Mouse (Mus musculus) erythroid progenitor cell, adult 5-6 weeks (primary cell): ENCODE results near the gene Hoxb7. TPM values are rescaled to one million over a fixed set of nuclear protein-coding genes. Genes with fewer than 3 reads are reported as not detected.

Source experiments
- ATAC-seq: replicated peaks from 2 replicates; pipeline ENCODE4 v1.8.0; 2016; ENCODE audit warnings: moderate number of reproducible peaks, mild to moderate bottlenecking, moderate TSS enrichment, inconsistent platforms; ENCODE audit not compliant: poor library complexity, low FRiP score, severe bottlenecking
- total RNA-seq, 2 experiments: library from RNA; stranded (forward) in 1 of 2; stranded (reverse) in 1 of 2; fragments of 150-400 nt in 1 of 2; fragments of 186-747, 209-891 nt in 1 of 2; gene quantifications; 2 replicates each; pipeline versions ENCODE4 v1.2.3 to v1.2.4; 2015 to 2017; ENCODE audit warnings: low replicate concordance in 2 of 2

Gene Hoxb7
- total RNA-seq, 2 experiments from 2014 or later, result not detected

DNA sequence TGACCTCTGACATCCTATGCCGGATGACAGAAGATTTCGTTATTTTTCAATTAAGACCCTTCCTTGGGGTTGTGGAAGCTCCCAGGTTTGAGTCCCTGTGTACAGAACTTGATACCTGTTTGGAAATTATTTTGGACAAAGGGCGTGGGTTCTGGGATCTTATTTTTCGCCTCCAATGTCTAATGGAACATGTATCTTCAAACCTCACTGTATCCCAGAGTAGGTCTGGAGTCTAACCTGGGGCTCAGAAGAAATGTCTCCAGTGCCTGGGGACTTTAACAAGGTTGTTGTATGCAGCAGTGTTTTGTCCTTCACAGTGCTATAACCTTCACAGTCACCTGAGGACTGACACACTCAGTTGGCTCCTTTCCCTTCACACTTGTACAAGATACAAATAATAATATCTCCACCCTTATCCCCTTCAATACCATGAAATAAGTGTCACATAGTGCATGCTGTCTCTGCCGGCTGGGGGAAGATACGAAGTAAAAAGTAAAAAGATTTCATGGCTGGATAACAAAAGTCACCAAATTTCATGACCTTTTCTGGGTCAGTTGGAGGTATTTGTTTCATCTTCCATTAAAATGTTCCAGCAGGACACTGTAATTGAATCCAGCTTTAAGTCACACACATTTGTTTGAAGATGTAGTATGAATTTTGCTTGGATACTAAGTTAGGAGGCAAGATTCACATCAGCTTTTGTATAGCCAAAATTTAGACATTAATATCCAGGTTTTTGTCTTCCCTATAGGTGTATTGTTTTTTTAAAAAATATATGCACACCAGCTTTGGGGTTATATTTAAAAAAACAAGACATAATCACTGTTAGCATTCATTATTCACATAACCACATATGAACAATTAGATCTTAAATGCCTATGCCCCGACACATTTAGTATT, 19.2 kb upstream of the Hoxb7 start:
- ATAC-seq, result no peak

DNA sequence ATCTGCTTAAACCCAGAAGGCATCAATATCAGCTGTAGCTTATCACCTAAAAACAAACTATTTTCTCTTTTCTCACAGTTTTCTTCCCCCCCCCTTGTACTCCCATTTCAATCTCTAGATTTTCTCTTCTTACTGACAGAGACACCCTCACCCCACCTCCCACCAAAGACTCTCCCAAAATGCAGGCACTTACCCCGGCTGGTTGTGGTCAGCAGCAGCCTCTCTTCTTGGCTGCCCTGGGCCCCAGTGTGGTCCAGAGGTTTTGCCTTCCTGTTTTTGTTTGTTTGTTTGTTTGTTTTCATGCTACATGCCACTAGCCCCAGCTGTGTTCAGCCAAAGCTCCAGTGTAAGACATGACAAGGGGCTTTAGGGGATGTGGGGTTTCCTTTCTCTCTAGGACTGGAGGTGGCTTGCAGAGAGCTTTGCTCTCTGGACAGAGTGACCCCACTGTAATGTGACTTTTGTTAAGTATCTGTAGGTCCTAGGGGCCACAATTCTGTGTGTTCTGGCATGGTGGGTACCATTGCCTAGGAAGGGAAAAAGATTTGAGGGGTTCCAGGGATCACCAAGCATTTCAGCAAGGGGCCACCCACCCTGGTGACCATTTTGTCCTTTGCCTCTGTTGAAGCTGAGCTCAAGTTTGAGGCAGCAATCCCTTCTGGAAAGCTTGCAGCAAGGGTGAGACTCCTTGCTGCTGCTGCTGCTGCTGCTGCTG, 18.2 kb upstream of the Hoxb7 start:
- ATAC-seq, result no peak

DNA sequence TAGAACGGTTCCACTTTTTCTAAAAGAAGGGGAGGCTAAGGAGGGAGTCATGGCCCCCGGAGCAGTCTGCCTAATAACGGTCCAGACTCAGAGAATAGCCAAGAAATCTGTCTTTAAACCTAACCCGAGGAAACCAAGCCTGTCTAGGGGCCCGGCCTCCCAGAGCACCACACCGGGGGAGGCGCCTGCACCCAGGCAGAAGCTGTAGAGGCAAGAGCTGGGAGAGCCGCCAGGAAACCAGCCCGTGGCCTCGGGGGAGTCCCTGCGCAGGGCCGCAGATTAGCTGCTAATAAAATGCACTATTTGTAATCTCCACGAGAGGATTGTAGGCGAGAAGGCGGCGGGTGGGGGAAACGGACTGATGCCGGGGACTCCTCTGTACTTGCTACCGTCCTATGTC, 16.6 kb upstream of the Hoxb7 start:
- no peak for ATAC-seq

DNA sequence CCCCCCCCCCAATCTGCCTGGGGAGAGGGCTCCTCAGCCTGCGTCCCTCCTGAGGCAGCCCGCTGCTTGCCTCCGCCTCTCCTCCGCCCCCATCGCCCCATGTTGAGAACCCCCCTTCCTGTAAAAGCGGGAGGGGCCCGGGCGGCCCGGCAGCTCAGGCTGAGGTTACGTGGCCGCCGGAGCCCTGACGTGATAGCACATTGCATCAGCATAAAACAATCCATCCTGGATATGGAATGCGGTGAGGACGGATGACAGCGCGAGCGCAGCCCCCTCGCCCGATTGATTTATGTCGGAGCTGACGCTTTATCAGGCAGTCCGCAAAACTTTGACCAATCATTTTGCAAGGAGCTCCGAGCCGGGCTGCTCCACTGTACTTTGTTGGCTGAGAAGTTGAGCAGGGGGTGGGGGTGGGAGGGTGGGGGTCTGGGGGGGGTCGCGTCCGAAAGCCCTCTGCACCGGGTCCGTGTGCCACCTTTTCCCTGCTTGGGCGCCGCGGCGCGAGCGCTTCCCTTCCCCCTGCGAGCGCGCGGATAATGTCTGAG, 15.4 kb upstream of the Hoxb7 start, which contains the start of gene Hoxb9:
TSS of gene Hoxb9 (plus strand) at position 462 of the 545 bp plus-strand sequence.
- no peak for ATAC-seq

DNA sequence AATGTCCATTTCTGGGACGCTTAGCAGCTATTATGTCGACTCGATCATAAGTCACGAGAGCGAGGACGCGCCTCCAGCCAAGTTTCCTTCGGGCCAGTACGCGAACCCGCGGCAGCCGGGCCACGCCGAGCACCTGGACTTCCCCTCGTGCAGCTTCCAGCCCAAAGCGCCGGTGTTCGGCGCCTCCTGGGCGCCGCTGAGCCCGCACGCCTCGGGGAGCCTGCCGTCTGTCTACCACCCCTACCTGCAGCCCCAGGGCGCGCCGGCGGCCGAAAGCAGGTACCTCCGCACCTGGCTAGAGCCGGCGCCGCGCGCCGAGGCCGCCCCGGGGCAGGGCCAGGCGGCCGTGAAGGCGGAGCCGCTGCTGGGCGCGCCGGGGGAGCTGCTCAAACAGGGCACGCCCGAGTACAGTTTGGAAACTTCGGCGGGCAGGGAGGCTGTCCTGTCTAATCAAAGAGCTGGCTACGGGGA, 14.8 kb upstream of the Hoxb7 start:
- ATAC-seq, result no peak

DNA sequence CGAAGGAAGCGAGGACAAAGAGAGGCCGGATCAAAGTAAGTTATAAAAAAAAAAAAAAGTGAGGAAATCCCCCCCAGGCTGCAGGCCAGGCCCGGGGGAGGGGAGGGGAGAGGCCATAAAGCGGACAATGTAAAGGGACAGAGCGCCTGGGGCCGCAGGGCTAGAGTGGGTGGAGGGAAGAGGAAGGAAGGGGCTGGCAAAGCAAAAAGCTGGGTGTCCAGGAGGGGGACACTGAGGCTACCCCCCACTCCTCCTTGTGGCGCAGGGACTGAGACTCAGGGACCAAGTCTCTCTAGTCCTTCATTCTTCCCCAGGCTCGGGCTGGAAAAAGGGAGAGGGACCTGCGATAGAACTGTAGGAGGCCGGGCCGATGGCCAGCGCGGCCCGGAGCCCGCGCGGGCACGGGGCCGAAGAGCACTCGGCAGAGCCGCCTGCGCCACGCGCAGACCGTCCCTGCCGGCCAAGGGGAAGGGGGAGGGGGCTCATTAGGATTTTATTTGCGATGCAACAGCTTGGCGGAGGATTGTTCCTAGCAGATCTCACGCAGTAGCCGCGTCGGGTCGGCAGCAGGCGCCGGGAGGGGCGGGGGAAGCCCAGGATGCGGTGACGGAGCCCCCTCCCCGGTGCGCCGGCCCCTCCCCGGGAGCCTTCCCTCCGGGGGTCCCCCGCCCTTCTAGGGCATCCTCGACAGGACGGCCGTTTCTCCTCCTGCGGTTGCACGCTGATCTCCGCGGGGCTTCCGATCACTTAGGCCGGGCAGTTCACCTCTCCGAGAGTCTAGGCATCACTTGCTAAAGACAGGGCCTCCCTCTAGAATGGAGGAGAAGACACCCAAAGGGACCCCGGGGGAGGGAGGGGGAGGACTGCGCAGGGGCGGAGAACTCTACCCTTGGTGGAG, 14.2 kb upstream of the Hoxb7 start:
- no peak for ATAC-seq

DNA sequence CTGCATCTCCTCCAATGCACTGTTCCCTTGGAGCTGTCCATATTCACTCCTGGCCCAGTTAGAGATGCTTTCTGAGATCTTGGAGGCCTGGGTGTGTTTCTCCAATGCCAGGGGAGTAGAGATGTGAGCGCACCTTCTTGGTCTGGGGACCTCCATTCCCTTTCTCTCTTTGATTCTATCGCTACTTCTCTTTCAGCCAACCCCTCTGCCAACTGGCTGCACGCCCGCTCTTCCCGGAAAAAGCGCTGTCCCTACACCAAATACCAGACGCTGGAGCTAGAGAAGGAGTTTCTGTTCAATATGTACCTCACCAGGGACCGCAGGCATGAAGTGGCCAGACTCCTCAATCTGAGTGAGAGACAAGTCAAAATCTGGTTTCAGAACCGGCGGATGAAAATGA, 12.0 kb upstream of the Hoxb7 start:
- ATAC-seq, result no peak

DNA sequence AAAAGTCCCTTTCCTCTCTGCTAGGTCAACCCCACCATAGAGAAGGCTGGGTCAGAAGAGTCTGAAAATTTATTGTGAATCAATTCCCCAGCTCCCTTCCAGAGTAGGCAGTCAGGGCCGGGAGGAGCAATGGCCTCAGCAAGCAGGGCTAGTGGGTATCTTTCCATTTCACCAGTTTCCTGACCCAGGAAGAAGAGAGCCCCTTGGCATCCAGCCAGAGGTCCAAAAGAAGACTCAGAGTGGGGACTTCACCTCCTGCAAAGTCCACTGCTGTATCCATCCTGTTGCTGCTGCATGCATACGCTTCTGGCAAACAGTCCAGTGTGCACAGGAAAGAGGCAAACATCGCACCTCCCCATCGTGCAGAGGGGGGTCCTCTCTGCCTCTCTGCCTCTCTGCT, 10.5 kb upstream of the Hoxb7 start:
- ATAC-seq, result no peak

DNA sequence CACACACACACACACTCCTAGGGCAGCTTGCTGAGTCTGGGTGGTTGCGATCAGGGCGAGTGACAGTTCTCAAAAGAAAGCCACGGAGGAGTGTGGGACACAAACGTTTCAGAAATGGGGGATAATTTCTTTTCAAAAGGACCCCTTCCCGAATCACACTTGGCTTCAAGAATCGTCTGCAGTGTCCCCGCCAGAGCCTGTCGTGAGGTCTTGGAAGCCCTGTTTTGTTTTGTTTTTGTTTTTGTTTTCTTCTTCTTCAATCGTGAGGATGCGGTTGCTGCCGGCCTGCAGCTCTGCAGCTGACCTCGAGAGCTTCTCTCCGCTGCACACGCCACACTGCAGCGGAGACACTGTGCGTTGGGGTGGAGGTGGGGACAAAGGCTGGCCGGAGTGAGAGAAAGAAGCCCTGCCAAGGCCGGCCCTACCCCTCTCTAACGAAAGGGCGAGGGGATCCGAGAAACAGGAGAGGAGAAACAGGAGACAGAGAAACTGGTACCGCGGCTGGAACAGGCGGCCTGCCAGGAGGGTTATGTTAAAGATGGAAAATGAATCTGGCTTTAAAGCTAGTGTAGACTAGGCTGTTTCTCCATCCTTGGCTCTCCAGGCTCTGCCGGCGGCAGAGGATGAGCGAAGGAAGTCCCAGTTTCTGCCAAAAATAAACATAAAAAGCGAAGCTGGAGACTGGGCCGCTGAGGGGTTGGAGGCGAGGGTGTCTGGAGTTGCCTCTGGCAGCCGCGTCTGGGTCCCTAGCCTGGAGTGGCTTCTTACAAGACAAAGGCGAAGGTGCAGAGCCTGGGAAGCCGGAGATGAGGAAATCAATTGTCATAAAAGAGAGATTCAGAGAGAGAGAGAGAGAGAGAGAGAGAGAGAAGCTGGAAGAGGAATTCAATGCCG, 9.0 kb upstream of the Hoxb7 start:
- ATAC-seq, result no peak

DNA sequence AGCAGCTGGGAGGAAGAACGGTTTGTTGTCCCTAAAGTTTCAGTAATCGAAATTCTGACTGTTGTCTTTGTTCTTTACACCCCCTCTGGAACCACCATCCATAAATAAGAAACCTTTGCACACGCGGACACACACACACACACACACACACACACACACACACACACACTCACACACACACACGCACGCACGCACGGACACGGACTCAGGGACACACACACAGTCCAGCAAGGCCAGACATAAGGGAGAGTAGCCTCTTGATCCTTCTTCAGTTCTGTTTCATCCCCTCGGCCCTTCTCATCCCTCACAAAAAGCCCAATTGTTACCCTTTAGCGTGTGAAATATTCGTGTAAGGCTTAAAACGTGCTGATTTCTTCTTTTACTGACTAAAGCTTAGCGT, 8.1 kb upstream of the Hoxb7 start:
- no peak for ATAC-seq

DNA sequence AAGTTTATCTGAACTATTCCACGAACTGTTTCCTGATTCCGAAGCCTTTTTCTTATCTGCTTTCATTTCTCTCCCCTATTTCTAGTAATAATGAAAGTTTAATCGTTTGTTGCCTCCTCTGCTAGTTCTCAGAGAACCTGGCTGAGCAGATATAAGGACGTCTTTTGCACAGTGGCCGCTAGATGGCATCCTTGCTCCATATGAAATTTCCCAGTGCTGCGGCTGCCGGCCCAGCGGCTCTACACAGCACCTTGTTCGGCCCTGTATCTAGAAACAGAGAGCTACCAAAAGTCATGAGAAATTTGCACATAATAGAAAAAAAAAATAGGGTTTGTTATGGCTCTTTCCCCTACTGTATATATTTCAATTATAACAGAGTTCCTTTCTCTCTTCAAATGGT, 7.7 kb upstream of the Hoxb7 start:
- no peak for ATAC-seq

DNA sequence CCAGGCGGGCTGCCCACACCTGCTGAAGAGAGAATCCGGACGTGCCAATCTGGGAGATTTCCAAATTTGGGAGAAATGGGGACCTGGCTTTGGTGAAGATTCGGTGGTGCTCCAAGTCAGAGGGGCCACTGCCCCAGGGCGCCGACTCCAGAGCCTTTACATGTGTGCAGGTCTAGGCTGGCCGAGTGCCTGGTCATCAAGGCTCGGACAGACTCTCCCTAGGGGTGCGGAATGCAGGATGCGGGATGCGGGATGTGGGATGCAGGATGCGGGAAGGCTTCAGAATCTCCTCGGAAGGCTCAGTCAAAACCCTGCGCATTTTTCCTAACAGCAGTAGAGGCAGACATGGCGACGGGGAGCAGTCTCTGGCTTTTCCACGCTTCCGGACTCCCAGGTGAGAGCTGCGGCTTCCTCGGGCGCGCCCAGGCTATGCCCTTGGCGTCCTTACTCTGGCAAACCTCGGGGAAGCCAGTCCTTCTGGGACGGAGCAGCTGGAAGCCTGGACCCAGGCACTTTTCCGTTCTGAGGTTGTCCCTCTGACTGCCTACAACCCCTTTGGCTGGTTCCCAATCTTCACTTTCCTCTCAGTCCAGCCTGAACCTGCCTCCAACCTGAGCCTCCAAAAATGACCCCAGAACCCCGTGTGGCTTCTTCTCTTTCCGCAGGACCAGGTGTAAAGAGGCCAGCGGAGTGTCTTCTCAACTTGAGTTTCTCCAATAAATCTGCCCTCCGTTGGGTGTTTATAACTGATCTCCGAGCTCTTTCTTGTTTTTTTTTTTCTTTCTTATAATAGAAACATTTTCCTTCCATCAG, 6.8 kb upstream of the Hoxb7 start:
- no peak for ATAC-seq

DNA sequence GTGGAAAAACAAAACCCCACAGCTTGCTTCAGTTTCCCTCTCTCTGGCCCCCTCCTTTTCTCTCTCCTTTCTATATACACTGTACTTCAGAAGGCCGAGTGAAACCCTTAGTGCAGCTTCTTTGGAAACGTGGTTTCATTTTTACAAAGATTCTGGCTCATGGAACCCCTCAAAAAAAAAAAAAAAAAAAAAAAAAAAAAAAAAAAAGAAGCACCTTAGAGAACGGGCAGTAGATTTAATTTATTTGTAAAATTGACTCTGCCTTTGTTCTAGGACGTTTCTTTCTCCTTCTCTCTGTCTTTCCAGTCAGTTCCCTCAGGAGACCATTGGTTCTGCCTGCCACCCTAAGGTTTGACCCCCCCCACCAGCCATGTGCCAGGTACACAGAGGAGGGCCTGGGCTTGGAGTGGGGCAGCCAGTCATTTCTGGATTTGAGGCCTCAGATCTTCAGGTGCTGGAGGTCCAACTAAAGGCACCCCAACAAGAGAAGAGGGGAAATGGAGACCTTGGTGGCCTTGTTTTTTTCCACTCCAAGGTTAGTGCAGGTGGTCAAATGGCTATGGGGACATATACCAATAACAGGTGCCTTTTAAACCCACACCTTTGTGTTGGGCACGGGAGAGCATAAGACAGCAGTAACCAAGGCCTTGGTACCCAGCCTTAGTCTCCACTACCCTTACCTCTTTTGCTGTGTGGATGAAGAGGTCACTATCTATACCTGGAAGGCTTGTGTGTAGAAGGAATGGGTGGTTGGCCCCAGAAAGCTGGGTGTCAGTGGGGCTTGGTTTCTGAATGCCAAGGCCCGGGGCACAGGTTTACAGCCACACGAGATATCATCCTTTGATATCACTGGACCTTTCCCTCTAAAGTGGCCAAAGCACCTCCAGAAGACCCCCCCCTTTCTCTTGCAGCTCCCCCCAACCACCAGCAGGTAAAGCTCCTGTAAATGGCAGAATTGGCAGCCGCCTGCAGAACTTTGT, 5.7 kb upstream of the Hoxb7 start:
- ATAC-seq, result no peak

DNA sequence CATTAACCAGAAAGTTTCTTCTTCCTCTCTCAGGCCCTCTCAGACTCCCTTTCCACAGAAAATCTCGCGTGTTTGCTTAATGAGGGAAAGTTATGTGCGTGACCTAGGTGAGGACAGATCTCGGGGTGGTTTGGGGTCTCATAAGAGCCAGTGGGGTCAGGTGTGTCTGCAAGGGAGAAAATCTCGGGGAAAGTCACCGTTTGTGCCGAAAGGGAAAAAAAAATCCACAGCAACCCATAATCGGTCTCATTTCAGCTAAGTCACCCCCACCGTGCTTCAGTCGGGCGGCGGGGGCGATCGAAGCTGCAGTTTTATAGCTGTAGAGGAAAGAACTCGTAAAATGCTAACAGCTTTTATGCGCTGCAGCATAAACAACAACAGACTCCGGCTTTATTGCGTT, 5.0 kb upstream of the Hoxb7 start:
- no peak for ATAC-seq

DNA sequence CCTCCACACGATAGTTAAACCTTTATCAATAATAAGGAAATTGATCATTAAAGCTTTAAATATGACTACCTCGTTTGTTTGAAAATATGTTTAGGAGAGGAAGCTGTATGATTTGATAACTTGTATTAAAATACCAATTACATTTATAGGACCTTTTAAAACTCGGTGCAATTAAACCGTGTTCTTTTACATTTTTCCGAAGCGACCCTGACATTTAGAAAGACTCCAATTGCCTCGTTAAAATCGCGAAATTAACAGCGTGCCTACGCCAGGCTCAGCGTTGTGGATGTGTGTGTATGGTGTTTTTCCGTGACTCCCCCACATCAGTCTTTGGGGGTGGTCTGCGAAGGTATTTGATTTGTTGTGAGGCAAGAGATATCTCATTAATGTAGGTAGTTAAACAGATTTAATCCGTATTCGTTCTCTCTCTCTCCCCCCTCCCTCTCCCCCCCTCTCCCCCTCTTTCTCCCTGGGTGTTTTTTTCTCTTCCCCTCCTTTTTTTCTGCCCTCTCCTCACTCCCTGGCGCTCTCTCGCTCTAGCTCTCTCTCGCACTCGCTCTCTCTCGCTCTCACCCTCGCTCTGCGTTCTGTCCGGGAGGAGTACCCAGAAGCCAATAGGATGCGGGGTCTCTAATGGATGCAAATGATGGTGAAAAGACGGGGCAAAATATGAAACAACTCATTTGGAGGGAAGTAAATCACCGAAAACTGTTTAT, 4.4 kb upstream of the Hoxb7 start, which contains the start of gene Hoxb8:
TSS of gene Hoxb8 (plus strand) at position 51 of the 716 bp plus-strand sequence.
- no peak for ATAC-seq

DNA sequence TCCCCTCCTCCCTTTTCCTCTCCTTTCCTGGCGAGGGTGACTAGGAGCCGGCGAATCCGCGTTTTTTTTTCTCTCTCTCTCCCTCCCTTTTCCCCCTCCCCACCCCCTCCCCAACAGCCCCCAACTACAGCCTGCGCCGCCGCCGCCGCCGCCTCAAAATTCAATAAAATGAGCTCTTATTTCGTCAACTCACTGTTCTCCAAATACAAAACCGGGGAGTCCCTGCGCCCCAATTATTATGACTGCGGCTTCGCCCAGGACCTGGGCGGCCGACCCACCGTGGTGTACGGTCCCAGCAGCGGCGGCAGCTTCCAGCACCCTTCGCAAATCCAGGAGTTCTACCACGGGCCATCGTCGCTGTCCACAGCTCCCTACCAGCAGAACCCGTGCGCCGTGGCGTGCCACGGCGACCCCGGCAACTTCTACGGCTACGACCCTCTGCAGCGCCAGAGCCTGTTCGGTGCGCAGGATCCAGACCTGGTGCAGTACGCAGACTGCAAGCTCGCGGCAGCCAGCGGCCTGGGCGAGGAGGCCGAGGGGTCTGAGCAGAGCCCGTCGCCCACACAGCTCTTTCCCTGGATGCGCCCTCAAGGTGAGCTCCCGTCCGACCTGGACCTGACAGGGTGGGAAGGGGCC, 3.5 kb upstream of the Hoxb7 start:
- ATAC-seq, result no peak
